Comparison of ENCODE assay signal across 19 mouse cellular contexts in the genomic region with DNA sequence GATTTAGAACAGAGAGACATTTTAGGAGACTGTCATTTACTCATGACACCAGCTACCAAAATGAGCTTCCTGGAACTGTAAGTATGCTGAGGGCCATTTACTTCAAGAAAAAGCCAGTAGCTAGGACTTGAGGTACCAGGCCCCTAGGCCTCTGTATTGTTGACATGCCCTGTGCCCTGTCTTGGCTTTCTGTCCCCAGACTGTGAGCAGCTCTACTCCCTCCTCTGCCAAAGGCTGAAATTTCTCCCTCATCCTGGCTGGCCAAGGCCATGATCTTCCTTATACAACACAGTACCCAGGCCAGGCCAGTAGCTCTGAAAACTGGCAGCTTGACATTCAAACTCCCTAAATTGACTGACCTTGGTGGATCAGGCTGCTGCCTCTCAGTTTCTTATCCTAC. TPM values are rescaled to one million over a fixed set of nuclear protein-coding genes. Genes with fewer than 3 reads are reported as not detected.
"Had no signal": no experiment of that assay in that cellular context is flagged by ENCODE, and none has a peak within 500 bp of the region (broad histone marks: within the 10 kb centered on the region; RNA-seq: fewer than 3 reads in every experiment).

No protein-coding gene starts in this region.

- H3K36me3 ChIP-seq: midbrain, embryonic 10.5 days; midbrain, embryonic 12.5 days; midbrain, embryonic 15.5 days; neural tube, embryonic 12.5 days; stomach, embryonic 15.5 days had no signal

- H3K4me2 ChIP-seq: lung, embryonic 14.5 days; midbrain, embryonic 12.5 days; midbrain, embryonic 15.5 days; neural tube, embryonic 12.5 days; stomach, embryonic 15.5 days had no signal

- H3K9me3 ChIP-seq: midbrain, embryonic 10.5 days; midbrain, embryonic 12.5 days; midbrain, embryonic 15.5 days; neural tube, embryonic 12.5 days; stomach, embryonic 15.5 days had no signal

- H3K27ac ChIP-seq: midbrain, embryonic 10.5 days; midbrain, embryonic 12.5 days; midbrain, embryonic 15.5 days; neural tube, embryonic 12.5 days; stomach, embryonic 15.5 days; stomach, postnatal 0 days had no signal

- H3K4me1 ChIP-seq: midbrain, embryonic 10.5 days; midbrain, embryonic 12.5 days; midbrain, embryonic 15.5 days; neural tube, embryonic 12.5 days; stomach, embryonic 15.5 days had no signal

- H3K4me3 ChIP-seq: midbrain, embryonic 10.5 days; midbrain, embryonic 12.5 days; midbrain, embryonic 15.5 days; neural tube, embryonic 12.5 days; stomach, embryonic 15.5 days had no signal

- H3K27me3 ChIP-seq: midbrain, embryonic 12.5 days; midbrain, embryonic 15.5 days; neural tube, embryonic 12.5 days; stomach, embryonic 15.5 days had no signal

- ATAC-seq: midbrain, embryonic 15.5 days had no signal

- H3K9ac ChIP-seq: lung, embryonic 14.5 days; midbrain, embryonic 12.5 days; midbrain, embryonic 15.5 days; neural tube, embryonic 12.5 days; stomach, embryonic 15.5 days had no signal

- DNase-seq: lung, adult 18-20 months; lung, embryonic 14.5 days; lung, postnatal 10 days; lung, postnatal 4 days; retina, postnatal 1 day; right cerebral cortex, adult 18-20 months; right cerebral cortex, postnatal 25 days; right cerebral cortex, postnatal 4 days; thymus, adult 2 months; thymus, postnatal 25 days; thymus, postnatal 4 days had no signal

RNA-seq across cellular contexts. Expression of a gene that starts 53.0 kb away (rescaled TPM):
- total RNA-seq: monocyte, adult 5-6 weeks; neutrophil, adult 5-6 weeks had no signal
